Mouse (Mus musculus): ENCODE results near the gene N4bp1. TPM values are rescaled to one million over a fixed set of nuclear protein-coding genes. Genes with fewer than 3 reads are reported as not detected.

Gene N4bp1
- polyA plus RNA-seq, 1 experiment from 2014 or later, result 35.2 TPM

GRCm38 (mm10) chr8:86920024-86920423 lies 35.0 kb upstream of the N4bp1 start:
- CTCF ChIA-PET, result interaction anchor here (1.4 kb wide), 1 partner anchor 9 kb away, joined by 3 read pairs; no protein-coding TSS in a partner anchor
- H3K27me3 ChIP-seq, result peaks cover 3% of the 10 kb centered on the region
- ATAC-seq (no peak), DNase-seq (ENCODE audit: low read depth, low spot score) (no peak)
- TF ChIP-seq CTCF (IDR thresholded peaks at IDR 0.05), result no peak
- in situ Hi-C loops (cut with MboI; ENCODE audit: low pct_unique_long_range_greater_than_20kb), result no loop called here
- POLR2A ChIA-PET, result no interaction called here

GRCm38 (mm10) chr8:86919262-86919661 lies 34.2 kb upstream of the N4bp1 start:
- in situ Hi-C loops (cut with MboI; ENCODE audit: low pct_unique_long_range_greater_than_20kb), result loop anchor here (10.0 kb wide), 1 partner anchor 1224 kb away; no protein-coding TSS in a partner anchor
- TF ChIP-seq CTCF (IDR thresholded peaks at IDR 0.05), result no peak
- CTCF ChIA-PET, result interaction anchor here (1.4 kb wide), 1 partner anchor 10 kb away, joined by 3 read pairs; no protein-coding TSS in a partner anchor
- ATAC-seq (no peak), DNase-seq (ENCODE audit: low read depth, low spot score) (no peak)
- H3K27me3 ChIP-seq, result peaks cover 3% of the 10 kb centered on the region
- POLR2A ChIA-PET, result no interaction called here

GRCm38 (mm10) chr8:86918093-86918492 lies 33.0 kb upstream of the N4bp1 start:
- TF ChIP-seq CTCF (IDR thresholded peaks at IDR 0.05), result no peak
- ChIA-PET POLR2A (no interaction called here), CTCF (no interaction called here)
- in situ Hi-C loops (cut with MboI; ENCODE audit: low pct_unique_long_range_greater_than_20kb), result loop anchor here (10.0 kb wide), 1 partner anchor 1223 kb away; no protein-coding TSS in a partner anchor
- H3K27me3 ChIP-seq, result peaks cover 3% of the 10 kb centered on the region
- ATAC-seq (no peak), DNase-seq (ENCODE audit: low read depth, low spot score) (no peak)

- no peak for TF ChIP-seq CTCF (IDR thresholded peaks at IDR 0.05)
- no peak for DNase-seq (ENCODE audit: low read depth, low spot score)
- H3K27me3 ChIP-seq, result peaks cover 3% of the 10 kb centered on the region
- POLR2A ChIA-PET, result no interaction called here
- in situ Hi-C loops (cut with MboI; ENCODE audit: low pct_unique_long_range_greater_than_20kb), result loop anchor here (10.0 kb wide), 1 partner anchor 1223 kb away; no protein-coding TSS in a partner anchor
- no peak for ATAC-seq
- CTCF ChIA-PET, result no interaction called here
These were observed 32.6 kb upstream of the N4bp1 start for GRCm38 (mm10) chr8:86917689-86918088.

GRCm38 (mm10) chr8:86916369-86916768 lies 31.3 kb upstream of the N4bp1 start:
- in situ Hi-C loops (cut with MboI; ENCODE audit: low pct_unique_long_range_greater_than_20kb), result loop anchor here (10.0 kb wide), 1 partner anchor 1222 kb away; no protein-coding TSS in a partner anchor
- ChIA-PET CTCF (no interaction called here), POLR2A (no interaction called here)
- TF ChIP-seq CTCF (IDR thresholded peaks at IDR 0.05), result no peak
- ATAC-seq (no peak), DNase-seq (ENCODE audit: low read depth, low spot score) (no peak)
- H3K27me3 ChIP-seq, result peaks cover 3% of the 10 kb centered on the region

- POLR2A ChIA-PET, result no interaction called here
- in situ Hi-C loops (cut with MboI; ENCODE audit: low pct_unique_long_range_greater_than_20kb), result loop anchor here (10.0 kb wide), 1 partner anchor 1216 kb away; no protein-coding TSS in a partner anchor
- DNase-seq (ENCODE audit: low read depth, low spot score) (no peak), ATAC-seq (peak; percentile 8)
- TF ChIP-seq CTCF (IDR thresholded peaks at IDR 0.05), result no peak
- peaks cover 3% of the 10 kb centered on the region for H3K27me3 ChIP-seq
- CTCF ChIA-PET, result interaction anchor here (0.8 kb wide), 1 partner anchor 8 kb away, joined by 3 read pairs; no protein-coding TSS in a partner anchor
These were observed 26.1 kb upstream of the N4bp1 start for GRCm38 (mm10) chr8:86911136-86911535.

- no peaks in the 10 kb centered on the region for H3K27me3 ChIP-seq
- no peak for TF ChIP-seq CTCF (IDR thresholded peaks at IDR 0.05)
- ATAC-seq (no peak), DNase-seq (ENCODE audit: low read depth, low spot score) (no peak)
- CTCF ChIA-PET, result interaction anchor here (3.0 kb wide), 1 partner anchor 324 kb away, joined by 33 read pairs; no protein-coding TSS in a partner anchor
- in situ Hi-C loops (cut with MboI; ENCODE audit: low pct_unique_long_range_greater_than_20kb), result loop anchor here (10.0 kb wide), 1 partner anchor 1215 kb away; no protein-coding TSS in a partner anchor
- POLR2A ChIA-PET, result interaction anchor here (0.6 kb wide), 1 partner anchor 246 kb away, joined by 9 read pairs; no protein-coding TSS in a partner anchor
These were observed 25.2 kb upstream of the N4bp1 start for GRCm38 (mm10) chr8:86910250-86910649.

- in situ Hi-C loops (cut with MboI; ENCODE audit: low pct_unique_long_range_greater_than_20kb), result loop anchor here (5.0 to 10.0 kb wide), 3 partner anchors 184 to 321 kb away; no protein-coding TSS in a partner anchor
- peak; percentile 44 for ATAC-seq
- CTCF ChIA-PET, result interaction anchor here (0.7 to 3.0 kb wide), 13 partner anchors 19 to 1209 kb away, joined by 3 to 33 read pairs (median 4); no protein-coding TSS in a partner anchor
- POLR2A ChIA-PET, result interaction anchor here (0.6 to 0.8 kb wide), 5 partner anchors 33 to 735 kb away, joined by 3 to 5 read pairs (median 4); no protein-coding TSS in a partner anchor
- no peaks in the 10 kb centered on the region for H3K27me3 ChIP-seq
- DNase-seq (ENCODE audit: low read depth, low spot score), result no peak
- peak; percentile 91 for TF ChIP-seq CTCF (IDR thresholded peaks at IDR 0.05)
These were observed 23.5 kb upstream of the N4bp1 start for GRCm38 (mm10) chr8:86908536-86908935.

GRCm38 (mm10) chr8:86904911-86905310 lies 19.9 kb upstream of the N4bp1 start:
- in situ Hi-C loops (cut with MboI; ENCODE audit: low pct_unique_long_range_greater_than_20kb), result loop anchor here (5.0 to 10.0 kb wide), 3 partner anchors 180 to 318 kb away; no protein-coding TSS in a partner anchor

GRCm38 (mm10) chr8:86903104-86903503 lies 18.0 kb upstream of the N4bp1 start:
- ChIA-PET CTCF (interaction anchor here (0.6 to 2.6 kb wide), 19 partner anchors 9 to 1250 kb away, joined by 3 to 15 read pairs (median 3); no protein-coding TSS in a partner anchor), POLR2A (interaction anchor here (1.2 kb wide), 1 partner anchor 42 kb away, joined by 4 read pairs; no protein-coding TSS in a partner anchor)
- ATAC-seq, result peak; percentile 42
- in situ Hi-C loops (cut with MboI; ENCODE audit: low pct_unique_long_range_greater_than_20kb), result loop anchor here (10.0 kb wide), 2 partner anchors 178 to 258 kb away; no protein-coding TSS in a partner anchor
- TF ChIP-seq CTCF (IDR thresholded peaks at IDR 0.05), result peak; percentile 99
- no peaks in the 10 kb centered on the region for H3K27me3 ChIP-seq
- DNase-seq (ENCODE audit: low read depth, low spot score), result no peak

More at GRCm38 (mm10) chr8:86904911-86905310, 19.9 kb upstream of the N4bp1 start:
- ChIA-PET CTCF (interaction anchor here (0.6 to 1.0 kb wide), 2 partner anchors 61 to 319 kb away, joined by 3 to 5 read pairs; no protein-coding TSS in a partner anchor), POLR2A (no interaction called here)
- no peaks in the 10 kb centered on the region for H3K27me3 ChIP-seq
- DNase-seq (ENCODE audit: low read depth, low spot score), result no peak
- no peak for TF ChIP-seq CTCF (IDR thresholded peaks at IDR 0.05)
- no peak for ATAC-seq

- TF ChIP-seq CTCF (IDR thresholded peaks at IDR 0.05), result no peak
- ChIA-PET CTCF (interaction anchor here (0.7 to 2.6 kb wide), 17 partner anchors 9 to 1204 kb away, joined by 3 to 15 read pairs (median 4); no protein-coding TSS in a partner anchor), POLR2A (interaction anchor here (0.7 to 1.2 kb wide), 2 partner anchors 13 to 41 kb away, joined by 4 read pairs; no protein-coding TSS in a partner anchor)
- DNase-seq (ENCODE audit: low read depth, low spot score) (no peak), ATAC-seq (no peak)
- no peaks in the 10 kb centered on the region for H3K27me3 ChIP-seq
- in situ Hi-C loops (cut with MboI; ENCODE audit: low pct_unique_long_range_greater_than_20kb), result loop anchor here (10.0 kb wide), 2 partner anchors 178 to 258 kb away; no protein-coding TSS in a partner anchor
These were observed 17.6 kb upstream of the N4bp1 start for GRCm38 (mm10) chr8:86902656-86903055.
